In the genomic region with DNA sequence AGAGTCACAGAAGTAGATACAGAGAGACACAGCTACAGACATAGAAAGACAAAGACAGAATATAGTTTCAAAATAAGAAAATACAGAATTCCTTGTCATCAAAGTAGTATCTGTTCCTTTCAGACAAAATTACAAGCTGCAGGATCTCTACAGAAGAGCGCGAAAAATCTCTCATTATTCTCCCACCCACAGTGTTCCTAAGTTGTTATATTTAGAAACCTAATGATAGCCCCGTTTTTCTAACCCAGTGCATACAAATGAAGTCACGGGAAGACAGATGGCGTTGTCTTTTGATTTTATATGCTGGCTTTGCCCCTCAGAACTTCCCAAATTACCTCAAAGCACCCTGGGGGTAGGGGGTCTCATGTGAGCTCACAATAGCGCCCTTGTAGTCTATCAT, we compare ENCODE assay signal across 14 mouse cellular contexts.
"Had no signal": no experiment of that assay in that cellular context is flagged by ENCODE, and none has a peak within 500 bp of the region (broad histone marks: within the 10 kb centered on the region; RNA-seq: fewer than 3 reads in every experiment).

No protein-coding gene starts in this region.

- H3K27ac ChIP-seq: left cerebral cortex, adult 2 months; liver, embryonic 13.5 days; midbrain, embryonic 13.5 days; stomach, postnatal 0 days had no signal

- ATAC-seq: midbrain, embryonic 13.5 days; midbrain, embryonic 16.5 days had no signal

- H3K4me3 ChIP-seq: left cerebral cortex, adult 2 months; liver, embryonic 13.5 days; midbrain, embryonic 13.5 days had no signal

- H3K36me3 ChIP-seq: liver, embryonic 13.5 days; midbrain, embryonic 13.5 days had no signal

- H3K27me3 ChIP-seq: liver, embryonic 13.5 days had no signal

- H3K4me2 ChIP-seq: liver, embryonic 13.5 days; midbrain, embryonic 13.5 days had no signal

- DNase-seq: kidney, postnatal 14 days; kidney, postnatal 4 days; liver, embryonic 13.5 days; lung, adult 2 months; lung, postnatal 14 days; lung, postnatal 4 days; right cerebral cortex, adult 18-20 months; right cerebral cortex, postnatal 14 days; right cerebral cortex, postnatal 4 days; thymus, postnatal 25 days had no signal

- H3K4me1 ChIP-seq: liver, embryonic 13.5 days had no signal

- H3K9me3 ChIP-seq: liver, embryonic 13.5 days; midbrain, embryonic 13.5 days had no signal

- H3K9ac ChIP-seq: liver, embryonic 13.5 days; midbrain, embryonic 13.5 days had no signal
